Mouse (Mus musculus) myocyte (in vitro differentiated cells): Measurements from ENCODE around the gene Mical3. TPM values are rescaled to one million over a fixed set of nuclear protein-coding genes. Genes with fewer than 3 reads are reported as not detected.

Experiments used
- H3K27me3 ChIP-seq: one replicate; pipeline ENCODE4 v1.6.1; 2011; ENCODE audit not compliant: control insufficient read depth, insufficient read depth, insufficient read length
- H3K36me3 ChIP-seq: one replicate; pipeline ENCODE4 v1.6.1; 2011; ENCODE audit not compliant: control insufficient read depth, insufficient read depth
- H3K4me2 ChIP-seq: one replicate; pipeline ENCODE4 v1.6.1; 2011; ENCODE audit warnings: low read depth, control low read depth
- H3K4me3 ChIP-seq: one replicate; pipeline ENCODE4 v1.5.1; 2011; ENCODE audit warnings: mild to moderate bottlenecking, control low read depth, moderate library complexity
- H3K79me2 ChIP-seq: one replicate; pipeline ENCODE4 v1.6.1; 2011; ENCODE audit not compliant: control insufficient read depth, insufficient read depth
- H3ac ChIP-seq: one replicate; pipeline ENCODE4 v1.6.1; 2011; ENCODE audit not compliant: control insufficient read depth, insufficient read length
- CEBPB ChIP-seq: IDR thresholded peaks from 2 replicates; pipeline ENCODE4 v1.6.1; 2011; ENCODE audit warnings: mild to moderate bottlenecking, moderate library complexity; ENCODE audit not compliant: poor library complexity, insufficient read depth, severe bottlenecking
- E2F4 ChIP-seq: IDR thresholded peaks from one replicate; pipeline ENCODE4 v1.6.1; 2011; ENCODE audit warnings: mild to moderate bottlenecking, control low read depth, moderate library complexity; ENCODE audit not compliant: insufficient read depth
- MAX ChIP-seq: IDR thresholded peaks from one replicate; pipeline ENCODE4 v1.6.1; 2011; ENCODE audit warnings: low read depth, mild to moderate bottlenecking, control low read depth
- MYOD1 ChIP-seq, 3 experiments: IDR thresholded peaks; one replicate each; pipeline ENCODE4 v1.6.1; 2011; ENCODE audit warnings: control low read depth in 2 of 3, low read depth in 2 of 3, mild to moderate bottlenecking in 2 of 3, moderate library complexity in 1 of 3; ENCODE audit not compliant: insufficient read length in 2 of 3, control insufficient read depth in 1 of 3
- MYOG ChIP-seq, 3 experiments: IDR thresholded peaks; one replicate each; pipeline ENCODE4 v1.6.1; 2011; ENCODE audit warnings: control low read depth in 2 of 3, low read depth in 2 of 3, mild to moderate bottlenecking in 2 of 3; ENCODE audit not compliant: insufficient read length in 2 of 3, control insufficient read depth in 1 of 3, insufficient read depth in 1 of 3
- POLR2A ChIP-seq: IDR thresholded peaks from one replicate; pipeline ENCODE4 v1.6.1; 2011; ENCODE audit warnings: low read depth, mild to moderate bottlenecking, control low read depth, moderate library complexity; ENCODE audit not compliant: insufficient read length
- POLR2AphosphoS2 ChIP-seq: IDR thresholded peaks from one replicate; pipeline ENCODE4 v1.6.1; 2011; ENCODE audit warnings: low read depth, control low read depth; ENCODE audit not compliant: insufficient read length
- REST ChIP-seq: IDR thresholded peaks from one replicate; pipeline ENCODE4 v1.6.1; 2011; ENCODE audit warnings: mild to moderate bottlenecking, control low read depth, moderate library complexity; ENCODE audit not compliant: insufficient read depth, insufficient read length
- SRF ChIP-seq: IDR thresholded peaks from one replicate; pipeline ENCODE4 v1.6.1; 2011; ENCODE audit warnings: low read depth; ENCODE audit not compliant: control insufficient read depth, insufficient read length
- TCF12 ChIP-seq: IDR thresholded peaks from one replicate; pipeline ENCODE4 v1.6.1; 2011; ENCODE audit warnings: mild to moderate bottlenecking, control low read depth; ENCODE audit not compliant: poor library complexity, insufficient read depth, severe bottlenecking
- TCF3 ChIP-seq: IDR thresholded peaks from one replicate; pipeline ENCODE4 v1.6.1; 2011; ENCODE audit warnings: low read depth, control low read depth; ENCODE audit not compliant: insufficient read length
- USF1 ChIP-seq: IDR thresholded peaks from one replicate; pipeline ENCODE4 v1.6.1; 2011; ENCODE audit warnings: low read depth, mild to moderate bottlenecking, control low read depth, moderate library complexity
- polyA plus RNA-seq: library from polyadenylated mRNA; unstranded; fragments of >200 nt; fragmentation: generic; extraction: Trizol; gene quantifications from one replicate; pipeline ENCODE4 v1.2.1, GENCODE M21; 2012; ENCODE audit warnings: missing spikeins

The Mical3 gene
- polyA plus RNA-seq, 1 experiment: 17.7 TPM

DNA sequence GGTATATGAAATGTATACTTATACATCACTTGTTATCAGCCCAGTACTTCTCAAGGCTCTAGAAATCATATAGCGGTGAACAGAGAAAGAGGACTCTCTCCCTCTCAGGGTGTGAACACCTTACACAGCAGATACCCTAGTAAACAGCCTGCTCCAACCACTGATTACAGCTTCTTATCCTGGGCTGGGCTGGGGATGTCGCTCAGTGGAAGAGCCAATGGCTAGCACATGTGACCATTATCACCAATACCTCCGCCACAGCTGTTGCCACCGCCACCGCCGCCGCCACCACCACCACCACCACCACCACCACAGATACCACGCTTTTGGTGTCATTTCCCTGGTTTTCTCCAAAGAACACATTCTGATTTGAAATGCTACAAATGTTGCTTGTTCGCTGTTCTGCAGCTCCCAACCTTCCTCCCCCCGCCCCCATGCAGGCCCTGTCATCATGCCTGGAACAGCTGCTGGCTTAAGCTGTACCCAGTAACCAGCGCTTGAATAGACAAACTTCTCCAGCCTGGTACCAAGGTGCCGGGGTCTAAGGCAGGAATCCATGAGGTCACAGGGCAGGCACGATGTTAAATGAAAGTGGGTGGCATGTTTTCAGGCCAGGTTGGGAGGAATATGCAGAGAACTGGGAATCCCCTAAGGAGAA is 78.7 kb downstream of the Mical3 start:
- no peak for TF ChIP-seq TCF3
- peak in 1 of 3 experiments; percentile 24 for TF ChIP-seq MYOG (IDR thresholded peaks at IDR 0.05; ENCODE audit: control insufficient read depth in 1 of 3, insufficient read depth in 1 of 3, insufficient read length in 2 of 3, low read depth in 2 of 3)
- peak in 1 of 3 experiments; percentile 48 for TF ChIP-seq MYOD1 (IDR thresholded peaks at IDR 0.05; ENCODE audit: control insufficient read depth in 1 of 3, insufficient read length in 2 of 3, low read depth in 2 of 3)
- Histone ChIP-seq H3K4me3 (no peak overlapping the region), H3K4me2 (no peak overlapping the region)

DNA sequence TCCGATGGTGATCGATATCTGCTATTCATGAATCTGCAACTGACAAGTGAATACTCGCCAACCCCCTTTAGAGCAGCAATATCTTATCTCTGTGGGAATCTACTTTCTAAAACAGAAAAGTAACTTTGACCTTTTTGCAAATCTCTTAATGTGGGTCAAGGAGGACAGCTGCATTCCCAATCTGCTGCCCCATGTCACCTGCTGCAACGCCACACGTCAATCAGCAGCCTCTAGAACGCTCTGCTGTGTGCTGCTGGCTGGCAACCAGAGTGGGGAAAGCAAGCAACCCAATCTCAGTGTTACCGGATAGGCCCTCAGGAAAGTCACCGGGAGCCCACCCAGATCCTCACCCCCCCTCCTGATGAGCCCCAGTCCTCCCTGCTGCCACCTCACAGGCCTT is 79.4 kb downstream of the Mical3 start:
- no peak overlapping the region for H3ac ChIP-seq

More for the DNA sequence above, 78.7 kb downstream of the Mical3 start:
- Histone ChIP-seq H3K36me3 (no peaks in the 10 kb centered on the region), H3K79me2 (no peaks in the 10 kb centered on the region), H3ac (no peak overlapping the region), H3K27me3 (no peaks in the 10 kb centered on the region)

DNA sequence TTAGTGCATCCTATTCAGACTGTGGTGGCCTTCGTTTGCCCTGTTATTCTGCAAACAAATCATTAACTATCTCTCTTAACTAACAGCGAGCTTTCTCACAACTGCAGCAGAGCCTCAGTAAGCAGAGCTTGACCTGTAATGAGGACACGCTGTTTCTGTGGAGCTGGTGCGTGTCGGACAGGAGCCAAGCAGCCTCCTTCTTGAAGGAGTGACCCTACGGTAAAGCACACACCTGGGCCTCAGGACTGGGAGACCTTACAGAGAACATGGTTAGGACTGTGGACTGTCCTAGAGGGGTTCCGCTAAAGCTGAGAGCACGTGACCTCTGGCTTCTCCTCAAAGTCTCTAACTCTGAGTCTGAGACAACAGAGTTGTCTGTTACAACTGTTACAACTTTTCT is 82.1 kb downstream of the Mical3 start:
- H3ac ChIP-seq: no peak overlapping the region
- H3K79me2 ChIP-seq: no peaks in the 10 kb centered on the region
- H3K4me2 ChIP-seq: no peak overlapping the region
- no peak overlapping the region for H3K4me3 ChIP-seq
- TF ChIP-seq USF1: no peak
- TF ChIP-seq MYOD1 (IDR thresholded peaks at IDR 0.05; ENCODE audit: control insufficient read depth in 1 of 3, insufficient read length in 2 of 3, low read depth in 2 of 3): no peak
- no peak for TF ChIP-seq CEBPB
- TF ChIP-seq REST: no peak
- TF ChIP-seq E2F4: no peak
- TF ChIP-seq POLR2A: no peak
- no peak for TF ChIP-seq TCF3
- TF ChIP-seq POLR2AphosphoS2: no peak
- TF ChIP-seq MAX: no peak
- no peak for TF ChIP-seq TCF12
- no peak for TF ChIP-seq SRF
- no peak for TF ChIP-seq MYOG (IDR thresholded peaks at IDR 0.05; ENCODE audit: control insufficient read depth in 1 of 3, insufficient read depth in 1 of 3, insufficient read length in 2 of 3, low read depth in 2 of 3)
- no peaks in the 10 kb centered on the region for H3K36me3 ChIP-seq
- no peaks in the 10 kb centered on the region for H3K27me3 ChIP-seq

More for the DNA sequence above, 79.4 kb downstream of the Mical3 start:
- Histone ChIP-seq H3K79me2 (no peaks in the 10 kb centered on the region), H3K36me3 (no peaks in the 10 kb centered on the region), H3K4me2 (no peak overlapping the region), H3K4me3 (no peak overlapping the region), H3K27me3 (no peaks in the 10 kb centered on the region)
- TF ChIP-seq MYOD1 (IDR thresholded peaks at IDR 0.05; ENCODE audit: control insufficient read depth in 1 of 3, insufficient read length in 2 of 3, low read depth in 2 of 3): peak; percentile 68 to 90 (median 80)
- no peak for TF ChIP-seq CEBPB
- TF ChIP-seq TCF3: peak; percentile 20
- TF ChIP-seq MYOG (IDR thresholded peaks at IDR 0.05; ENCODE audit: control insufficient read depth in 1 of 3, insufficient read depth in 1 of 3, insufficient read length in 2 of 3, low read depth in 2 of 3): peak; percentile 33 to 76 (median 75)
- peak; percentile 27 for TF ChIP-seq TCF12

DNA sequence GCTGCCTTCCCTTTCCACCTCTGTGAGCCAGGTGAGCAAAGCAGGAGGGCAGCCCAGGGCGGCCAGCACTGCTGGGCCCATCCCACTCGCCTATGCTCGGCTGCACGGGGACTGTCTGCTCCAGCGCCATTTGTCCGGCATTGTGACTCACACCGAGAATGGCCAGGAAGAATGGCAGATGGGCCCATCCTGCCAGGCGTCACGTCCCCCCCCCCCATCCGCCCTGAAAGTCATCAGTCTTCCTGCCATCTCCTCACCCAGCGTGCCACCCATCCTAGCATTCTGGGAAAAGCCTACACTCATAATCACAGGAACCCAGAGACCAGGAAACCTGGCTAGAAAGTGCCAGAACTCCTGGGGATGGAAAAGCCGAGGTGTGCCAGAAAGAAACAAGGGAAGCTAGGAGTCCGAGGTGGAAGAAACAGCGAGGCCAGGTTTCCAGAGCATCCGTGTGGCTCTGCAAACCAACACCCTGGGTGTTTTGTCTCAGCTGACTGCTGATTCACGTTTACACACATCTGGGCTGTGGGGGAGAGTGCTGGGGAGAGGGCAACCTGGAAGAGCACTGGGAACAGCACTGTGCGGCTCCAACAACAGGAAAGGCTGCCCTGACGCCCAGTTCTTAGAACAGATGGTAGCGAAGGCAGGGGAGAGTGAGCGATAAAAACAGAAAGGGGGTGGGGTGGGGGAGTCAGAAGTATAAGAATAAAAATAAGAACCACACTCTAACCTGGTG is 85.3 kb downstream of the Mical3 start:
- Histone ChIP-seq H3K4me2 (no peak overlapping the region), H3K4me3 (no peak overlapping the region), H3K36me3 (peaks cover 5% of the 10 kb centered on the region), H3K27me3 (no peaks in the 10 kb centered on the region), H3K79me2 (peaks cover 6% of the 10 kb centered on the region), H3ac (no peak overlapping the region)
- TF ChIP-seq CEBPB: no peak
- TF ChIP-seq POLR2A: no peak
- no peak for TF ChIP-seq MAX
- TF ChIP-seq REST: no peak
- peak in 1 of 3 experiments; percentile 55 for TF ChIP-seq MYOG (IDR thresholded peaks at IDR 0.05; ENCODE audit: control insufficient read depth in 1 of 3, insufficient read depth in 1 of 3, insufficient read length in 2 of 3, low read depth in 2 of 3)
- no peak for TF ChIP-seq POLR2AphosphoS2
- TF ChIP-seq USF1: no peak
- no peak for TF ChIP-seq TCF3
- TF ChIP-seq MYOD1 (IDR thresholded peaks at IDR 0.05; ENCODE audit: control insufficient read depth in 1 of 3, insufficient read length in 2 of 3, low read depth in 2 of 3): peak in 1 of 3 experiments; percentile 44
- TF ChIP-seq SRF: no peak
- no peak for TF ChIP-seq TCF12
- TF ChIP-seq E2F4: no peak
